Mouse (Mus musculus): ENCODE results near the gene Slc39a8. TPM values are rescaled to one million over a fixed set of nuclear protein-coding genes. Genes with fewer than 3 reads are reported as not detected.

Slc39a8 gene
- polyA plus RNA-seq, 1 experiment from 2014 or later, result 11.9 TPM

DNA sequence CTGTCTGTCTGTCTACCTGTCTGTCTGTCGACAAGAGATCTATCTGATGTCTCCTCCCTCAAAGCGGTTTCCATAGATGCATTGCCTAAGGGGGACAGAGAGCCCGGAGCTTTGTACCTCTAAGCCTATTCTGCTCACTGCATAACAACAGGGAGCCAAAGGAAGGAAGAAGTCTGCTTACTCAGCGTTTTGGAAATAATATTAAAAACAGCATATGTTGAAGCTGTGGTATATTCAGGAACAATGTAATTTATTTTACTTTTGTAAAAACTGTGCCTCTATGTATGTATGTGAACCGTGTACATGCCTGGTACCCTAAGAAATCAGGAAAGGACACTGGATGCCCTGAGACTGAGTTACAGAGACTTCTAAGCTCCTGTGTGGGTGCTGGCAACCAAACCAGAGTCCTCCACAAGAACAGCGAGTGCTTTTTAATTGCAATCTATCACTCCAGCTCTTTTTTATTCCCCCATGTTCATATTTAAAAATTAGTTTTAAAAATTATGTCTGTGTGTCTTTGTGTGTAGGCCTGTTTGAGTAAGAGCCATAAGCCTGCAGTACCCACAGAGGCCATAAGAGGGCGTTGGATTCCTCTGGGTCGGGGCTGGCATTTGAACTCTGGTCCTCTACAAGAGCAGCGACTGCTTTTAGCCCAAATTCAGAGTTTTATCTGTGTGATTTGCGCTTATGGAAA lies 28.7 kb downstream of the Slc39a8 start:
- Histone ChIP-seq H3K9ac (no peak overlapping the region), H3K4me1 (replicated peaks) (0 out of 2 replicates have a peak, but pooled peaks cover 4% of the 10 kb centered on the region), H3K36me3 (no peaks in the 10 kb centered on the region), H3K27ac (no peak overlapping the region), H3K4me2 (no peak overlapping the region), H3K9me3 (replicated peaks) (no peaks in the 10 kb centered on the region), H3K4me3 (no peak overlapping the region), H3K27me3 (no peaks in the 10 kb centered on the region)
- WGBS, result 86% methylated on average over 10 of the region's 10 CpGs
- no peak for ATAC-seq (replicated peaks; ENCODE audit: insufficient number of reproducible peaks, insufficient read depth, low FRiP score, low read depth)

DNA sequence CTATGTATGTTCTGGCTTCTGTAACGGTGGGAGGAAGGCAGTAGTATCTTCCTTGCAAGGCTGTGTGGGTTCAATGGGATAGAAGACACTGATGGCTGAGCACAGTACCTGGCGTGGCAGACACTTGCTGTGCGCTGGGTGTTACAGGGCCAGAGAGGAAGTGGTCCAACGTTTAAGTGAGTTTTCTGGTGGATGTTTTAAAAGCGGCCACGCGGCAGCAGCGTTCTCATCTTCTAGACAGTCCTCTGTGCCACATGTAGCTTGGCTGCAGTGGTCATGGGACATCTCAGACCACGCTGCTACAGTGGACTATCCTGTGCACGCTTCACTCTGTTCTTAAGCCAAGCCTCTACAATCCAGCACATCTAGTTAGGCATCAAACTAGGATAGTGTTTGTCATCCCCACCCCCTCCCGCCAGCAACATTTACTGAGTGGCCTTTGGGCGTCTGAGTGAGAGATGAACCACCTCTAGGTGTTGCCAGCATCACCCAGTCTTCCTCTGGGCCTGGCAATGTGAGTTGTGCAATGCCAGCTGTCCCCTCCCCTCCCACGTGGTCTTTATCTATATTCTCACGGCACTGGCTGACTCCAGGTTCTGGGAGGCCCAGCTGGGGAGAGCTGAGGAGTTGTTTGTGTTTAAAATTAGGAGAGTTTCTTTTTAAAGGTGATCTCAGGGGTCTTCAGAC lies 29.4 kb downstream of the Slc39a8 start:
- no peaks in the 10 kb centered on the region for H3K27me3 ChIP-seq
- ATAC-seq (replicated peaks; ENCODE audit: insufficient number of reproducible peaks, insufficient read depth, low FRiP score, low read depth), result no peak
- no peak overlapping the region for H3K9ac ChIP-seq
- no peak overlapping the region for H3K27ac ChIP-seq
- H3K4me3 ChIP-seq, result no peak overlapping the region
- no peak overlapping the region for H3K4me2 ChIP-seq
- H3K36me3 ChIP-seq, result no peaks in the 10 kb centered on the region
- 0 out of 2 replicates have a peak, but pooled peaks cover 4% of the 10 kb centered on the region for H3K4me1 ChIP-seq (replicated peaks)
- H3K9me3 ChIP-seq (replicated peaks), result no peaks in the 10 kb centered on the region
- 71% methylated on average over 14 of the region's 14 CpGs for WGBS

DNA sequence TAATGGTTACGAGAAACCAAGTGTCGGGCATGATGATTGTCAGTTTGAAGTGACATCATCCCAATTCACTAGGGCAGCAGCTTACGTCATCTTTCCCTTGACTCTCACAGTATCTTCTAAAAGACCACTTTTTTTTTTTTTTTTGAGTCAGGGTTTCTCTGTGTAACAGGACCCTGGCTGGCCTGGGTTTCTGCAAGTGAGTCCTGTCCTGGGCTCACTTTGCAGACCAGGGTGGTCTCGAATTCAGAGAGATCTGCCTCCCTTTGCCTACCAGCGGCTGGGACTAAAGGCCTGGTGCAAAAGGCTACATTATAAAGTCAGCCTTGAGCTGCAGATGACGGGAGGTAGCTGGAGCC lies 29.9 kb downstream of the Slc39a8 start:
- Histone ChIP-seq H3K4me3 (no peak overlapping the region), H3K27me3 (no peaks in the 10 kb centered on the region), H3K36me3 (no peaks in the 10 kb centered on the region), H3K4me1 (replicated peaks) (0 out of 2 replicates have a peak, but pooled peaks cover 4% of the 10 kb centered on the region), H3K9me3 (replicated peaks) (no peaks in the 10 kb centered on the region), H3K27ac (no peak overlapping the region), H3K4me2 (no peak overlapping the region), H3K9ac (no peak overlapping the region)
- no peak for ATAC-seq (replicated peaks; ENCODE audit: insufficient number of reproducible peaks, insufficient read depth, low FRiP score, low read depth)
- 58% methylated on average over 6 of the region's 6 CpGs for WGBS

DNA sequence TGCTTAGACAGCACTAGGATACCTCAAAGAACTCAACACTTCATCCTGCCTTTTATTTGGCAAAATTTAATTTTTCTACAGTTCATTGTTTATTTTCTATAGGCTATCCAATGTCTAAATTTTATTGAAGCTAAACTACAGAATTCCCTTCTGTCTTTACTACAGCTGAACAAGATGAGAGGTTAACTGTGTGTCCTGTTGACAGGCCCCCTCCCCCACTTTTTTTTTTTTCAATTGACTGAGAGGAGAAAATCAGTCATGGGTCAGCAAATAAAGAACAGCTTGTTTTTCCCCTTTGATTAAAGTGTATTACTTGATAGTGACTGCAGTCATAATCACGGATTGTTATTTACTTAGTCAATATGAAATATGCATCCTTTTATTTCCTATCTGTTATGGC lies 31.2 kb downstream of the Slc39a8 start:
- Histone ChIP-seq H3K4me2 (no peak overlapping the region), H3K9me3 (replicated peaks) (no peaks in the 10 kb centered on the region), H3K27me3 (no peaks in the 10 kb centered on the region), H3K4me3 (no peak overlapping the region), H3K27ac (no peak overlapping the region), H3K36me3 (no peaks in the 10 kb centered on the region), H3K9ac (no peak overlapping the region), H3K4me1 (replicated peaks) (0 out of 2 replicates have a peak, but pooled peaks cover 4% of the 10 kb centered on the region)
- no peak for ATAC-seq (replicated peaks; ENCODE audit: insufficient number of reproducible peaks, insufficient read depth, low FRiP score, low read depth)
- 59% methylated on average over 1 of the region's 1 CpGs for WGBS

DNA sequence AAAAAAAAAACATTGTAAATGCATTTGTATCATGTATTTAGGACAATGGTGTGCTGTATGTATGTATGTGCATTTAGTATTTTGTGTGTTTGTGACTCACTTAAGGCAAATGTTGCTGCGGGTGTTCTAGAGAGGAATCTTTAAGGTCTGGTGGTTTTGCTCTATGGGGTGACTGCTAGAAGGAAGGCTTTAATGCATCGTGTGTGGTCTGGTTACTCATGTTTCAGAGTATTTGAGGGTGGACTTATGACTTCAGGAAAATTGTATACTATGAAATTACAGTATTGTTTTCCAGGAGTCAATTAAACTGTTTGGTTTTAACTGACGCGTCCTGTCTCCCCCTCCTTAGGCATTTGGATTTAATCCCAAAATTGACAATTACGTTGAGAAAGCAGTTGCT lies 32.1 kb downstream of the Slc39a8 start:
- H3K27ac ChIP-seq, result no peak overlapping the region
- 0 out of 2 replicates have a peak, but pooled peaks cover 4% of the 10 kb centered on the region for H3K4me1 ChIP-seq (replicated peaks)
- no peaks in the 10 kb centered on the region for H3K9me3 ChIP-seq (replicated peaks)
- WGBS, result 77% methylated on average over 5 of the region's 5 CpGs
- no peaks in the 10 kb centered on the region for H3K36me3 ChIP-seq
- no peak for ATAC-seq (replicated peaks; ENCODE audit: insufficient number of reproducible peaks, insufficient read depth, low FRiP score, low read depth)
- no peaks in the 10 kb centered on the region for H3K27me3 ChIP-seq
- H3K4me3 ChIP-seq, result no peak overlapping the region
- H3K4me2 ChIP-seq, result no peak overlapping the region
- no peak overlapping the region for H3K9ac ChIP-seq

DNA sequence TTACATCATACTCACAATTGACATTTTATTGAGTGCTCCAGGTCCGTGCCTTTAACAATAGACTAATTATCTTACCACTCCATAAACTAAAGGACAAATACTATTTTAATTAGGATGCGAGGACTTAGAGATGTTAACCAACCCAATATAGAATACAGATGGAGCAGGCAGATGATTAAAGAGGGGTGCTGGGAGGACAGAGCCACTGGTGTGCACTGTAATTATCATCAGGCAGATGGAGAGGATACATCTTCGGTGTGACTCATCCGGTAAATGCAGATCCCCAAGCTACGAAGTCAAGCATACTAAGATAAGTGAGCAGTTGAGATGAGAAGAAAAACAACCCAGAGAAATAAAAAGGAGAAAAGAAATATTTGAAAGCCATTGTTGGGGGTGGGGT lies 34.4 kb downstream of the Slc39a8 start:
- no peaks in the 10 kb centered on the region for H3K9me3 ChIP-seq (replicated peaks)
- H3K27ac ChIP-seq, result no peak overlapping the region
- WGBS, result 86% methylated on average over 5 of the region's 5 CpGs
- H3K9ac ChIP-seq, result no peak overlapping the region
- 0 out of 2 replicates have a peak, but pooled peaks cover 4% of the 10 kb centered on the region for H3K4me1 ChIP-seq (replicated peaks)
- H3K4me2 ChIP-seq, result no peak overlapping the region
- no peaks in the 10 kb centered on the region for H3K36me3 ChIP-seq
- no peak overlapping the region for H3K4me3 ChIP-seq
- H3K27me3 ChIP-seq, result no peaks in the 10 kb centered on the region
- no peak for ATAC-seq (replicated peaks; ENCODE audit: insufficient number of reproducible peaks, insufficient read depth, low FRiP score, low read depth)

DNA sequence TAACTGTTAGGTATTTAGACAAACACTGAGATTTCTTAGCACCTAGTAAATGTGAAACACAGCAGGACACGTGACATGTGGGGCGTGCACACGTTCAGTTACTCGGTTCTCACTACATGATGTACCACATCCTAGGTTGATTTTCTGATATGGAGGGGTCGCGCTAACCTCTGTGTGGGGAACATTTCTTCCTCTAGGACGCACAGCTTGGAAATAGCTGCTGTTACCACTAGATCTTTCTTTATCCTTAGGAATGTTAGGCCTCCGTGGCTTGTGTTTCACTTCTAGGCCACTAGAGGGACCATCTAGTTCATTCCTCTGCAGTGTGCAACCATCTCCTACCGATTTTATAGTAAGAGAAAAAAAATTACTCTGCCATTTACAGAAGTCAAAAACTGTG lies 37.7 kb downstream of the Slc39a8 start:
- Histone ChIP-seq H3K4me3 (no peak overlapping the region), H3K4me2 (no peak overlapping the region), H3K9me3 (replicated peaks) (no peaks in the 10 kb centered on the region), H3K4me1 (replicated peaks) (no peaks in the 10 kb centered on the region), H3K9ac (no peak overlapping the region), H3K27ac (no peak overlapping the region), H3K36me3 (no peaks in the 10 kb centered on the region), H3K27me3 (no peaks in the 10 kb centered on the region)
- no peak for ATAC-seq (replicated peaks; ENCODE audit: insufficient number of reproducible peaks, insufficient read depth, low FRiP score, low read depth)
- WGBS, result 53% methylated on average over 9 of the region's 9 CpGs

DNA sequence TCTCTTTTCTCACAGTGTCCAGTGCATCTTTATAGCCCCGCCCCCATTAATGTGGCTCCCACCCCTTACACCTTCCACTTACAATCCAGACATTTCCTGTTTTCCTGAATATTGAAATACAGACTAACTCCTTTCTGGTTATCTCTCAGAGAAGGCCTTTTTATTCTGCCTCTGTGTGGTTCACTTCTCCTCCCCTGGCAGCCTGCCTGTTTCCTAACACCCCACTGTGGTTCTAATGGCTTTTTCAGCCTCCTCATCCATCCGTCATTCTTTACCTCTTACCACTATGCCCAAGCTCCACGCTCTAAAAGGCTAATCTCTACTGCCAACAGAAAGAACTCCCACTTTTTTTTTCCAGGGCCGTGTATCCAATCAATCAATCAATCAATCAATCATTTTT lies 44.0 kb downstream of the Slc39a8 start:
- Histone ChIP-seq H3K9ac (no peak overlapping the region), H3K27ac (no peak overlapping the region), H3K4me3 (no peak overlapping the region), H3K4me1 (replicated peaks) (no peaks in the 10 kb centered on the region), H3K27me3 (no peaks in the 10 kb centered on the region), H3K4me2 (no peak overlapping the region), H3K36me3 (no peaks in the 10 kb centered on the region), H3K9me3 (replicated peaks) (no peaks in the 10 kb centered on the region)
- ATAC-seq (replicated peaks; ENCODE audit: insufficient number of reproducible peaks, insufficient read depth, low FRiP score, low read depth), result no peak
- 72% methylated on average over 4 of the region's 4 CpGs for WGBS

DNA sequence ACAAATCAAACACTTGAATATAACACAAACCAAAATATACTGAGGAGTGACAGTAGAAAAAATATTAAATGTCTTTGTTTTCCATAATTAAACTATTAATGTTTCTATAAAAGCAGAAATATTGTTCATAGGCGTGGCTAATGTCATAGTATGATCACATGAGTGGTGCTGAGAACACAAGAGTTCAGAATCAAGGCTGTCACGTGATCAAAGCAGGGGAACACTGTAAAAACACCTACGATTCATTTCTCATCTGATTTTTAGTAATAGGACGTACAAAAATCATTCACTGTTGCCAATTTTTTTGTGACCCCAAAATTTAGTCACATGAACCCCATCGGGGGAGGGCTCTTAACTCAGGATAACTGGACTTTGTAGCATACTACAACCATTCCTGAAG lies 47.2 kb downstream of the Slc39a8 start:
- H3K9ac ChIP-seq, result no peak overlapping the region
- 86% methylated on average over 5 of the region's 5 CpGs for WGBS
- no peak overlapping the region for H3K27ac ChIP-seq
- no peaks in the 10 kb centered on the region for H3K36me3 ChIP-seq
- H3K4me1 ChIP-seq (replicated peaks), result no peaks in the 10 kb centered on the region
- no peaks in the 10 kb centered on the region for H3K27me3 ChIP-seq
- no peak for ATAC-seq (replicated peaks; ENCODE audit: insufficient number of reproducible peaks, insufficient read depth, low FRiP score, low read depth)
- H3K4me3 ChIP-seq, result no peak overlapping the region
- no peaks in the 10 kb centered on the region for H3K9me3 ChIP-seq (replicated peaks)
- H3K4me2 ChIP-seq, result no peak overlapping the region

DNA sequence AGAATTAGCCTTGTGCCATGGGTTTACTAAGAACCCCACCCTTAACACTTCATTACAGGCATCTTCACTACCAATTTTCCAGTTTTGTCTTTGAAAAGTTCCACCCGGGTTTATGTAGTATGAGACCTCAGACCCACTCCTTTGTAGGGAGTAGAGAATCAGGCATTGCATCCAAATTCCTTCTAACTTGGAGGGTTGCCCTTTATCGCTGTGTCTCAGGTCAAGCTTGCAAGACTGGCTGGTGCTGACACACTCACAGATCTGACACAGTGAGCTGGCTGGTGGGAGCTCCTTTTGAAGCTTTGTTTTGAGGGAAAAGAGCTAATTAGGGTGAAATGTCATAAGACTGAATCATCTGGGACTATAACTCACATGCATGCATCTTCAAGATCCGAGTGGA lies 48.5 kb downstream of the Slc39a8 start:
- H3K4me1 ChIP-seq (replicated peaks), result no peaks in the 10 kb centered on the region
- H3K27ac ChIP-seq, result no peak overlapping the region
- no peaks in the 10 kb centered on the region for H3K36me3 ChIP-seq
- no peak overlapping the region for H3K4me2 ChIP-seq
- H3K9ac ChIP-seq, result no peak overlapping the region
- no peak overlapping the region for H3K4me3 ChIP-seq
- H3K9me3 ChIP-seq (replicated peaks), result no peaks in the 10 kb centered on the region
- WGBS, result 68% methylated on average over 3 of the region's 3 CpGs
- no peaks in the 10 kb centered on the region for H3K27me3 ChIP-seq
- no peak for ATAC-seq (replicated peaks; ENCODE audit: insufficient number of reproducible peaks, insufficient read depth, low FRiP score, low read depth)

DNA sequence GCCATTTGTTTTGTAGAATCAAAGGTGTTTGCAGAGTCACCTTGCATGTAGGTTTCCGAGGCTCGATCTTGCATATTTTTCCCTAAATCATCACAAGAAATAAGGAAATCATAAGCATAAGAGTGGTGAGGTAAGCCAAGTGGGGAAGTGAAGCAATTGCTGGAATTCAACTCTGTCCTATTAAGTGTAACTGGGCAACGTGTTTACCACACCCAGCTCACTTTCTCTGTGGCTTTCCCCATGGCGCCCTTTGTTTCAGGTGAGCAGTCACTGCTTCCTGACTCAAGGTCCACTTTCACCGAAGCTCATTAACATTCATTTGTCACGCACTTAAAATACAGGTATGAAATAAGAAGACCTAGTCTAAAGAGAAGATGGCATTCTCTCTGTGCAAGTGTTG lies 53.0 kb downstream of the Slc39a8 start:
- Histone ChIP-seq H3K9ac (no peak overlapping the region), H3K27ac (no peak overlapping the region), H3K4me3 (no peak overlapping the region), H3K36me3 (no peaks in the 10 kb centered on the region), H3K4me2 (no peak overlapping the region), H3K9me3 (replicated peaks) (no peaks in the 10 kb centered on the region), H3K27me3 (no peaks in the 10 kb centered on the region), H3K4me1 (replicated peaks) (no peaks in the 10 kb centered on the region)
- 91% methylated on average over 6 of the region's 6 CpGs for WGBS
- ATAC-seq (replicated peaks; ENCODE audit: insufficient number of reproducible peaks, insufficient read depth, low FRiP score, low read depth), result no peak

All from heart, embryonic 15.5 days (tissue).